Mouse (Mus musculus): Measurements from ENCODE around the gene Wdr46.

The Wdr46 gene

DNA sequence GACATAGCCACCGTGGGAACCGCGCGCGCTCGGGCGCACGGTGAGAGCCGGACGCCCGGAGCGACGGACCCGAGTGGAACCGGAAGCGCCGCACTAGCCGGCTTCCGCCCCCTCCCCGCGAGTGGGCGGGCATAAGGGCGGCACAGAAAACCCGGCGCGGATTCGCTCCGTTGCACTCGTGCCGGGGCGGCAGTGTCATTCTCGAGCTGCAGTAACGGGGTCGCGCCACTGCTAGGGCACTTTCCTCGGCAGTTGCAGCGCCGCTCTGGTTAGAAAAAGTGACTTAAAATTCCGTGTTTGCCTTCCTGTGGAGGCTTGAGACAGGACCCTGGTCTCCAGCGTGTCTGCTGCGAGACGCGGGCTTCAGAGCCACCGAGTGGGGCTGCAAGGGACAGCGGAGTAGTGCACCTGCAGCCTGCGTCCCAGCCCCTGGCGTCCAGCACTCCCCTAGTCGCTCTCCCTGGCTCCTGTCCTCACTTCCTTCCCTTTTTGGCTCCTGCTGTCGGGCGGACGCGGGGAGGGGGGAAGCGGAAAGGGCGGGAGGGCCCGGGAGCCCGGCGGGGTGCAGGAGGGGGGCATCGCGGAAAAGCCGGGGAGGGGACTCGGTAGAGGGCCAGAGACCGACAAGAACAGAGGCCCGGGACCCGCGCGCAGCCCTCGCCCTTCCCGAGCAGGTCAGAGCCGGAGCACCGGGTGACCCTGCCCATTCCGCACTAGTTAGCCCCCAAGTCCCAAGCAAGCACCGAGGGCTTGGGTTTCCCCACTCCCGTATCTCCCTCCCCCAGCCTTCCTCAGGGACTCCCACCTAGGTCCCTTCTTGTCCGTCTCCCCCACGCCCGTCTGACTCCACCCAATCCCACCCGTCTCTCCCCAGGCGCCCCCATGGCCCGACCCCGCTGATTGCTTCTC lies 10.8 kb upstream of the Wdr46 start, which contains the start of gene Rgl2:
Gene Rgl2 (plus strand): TSS at position 173 of the 909 bp plus-strand sequence.
- DNase-seq = peak; percentile 98

- peak; percentile 63 to 69 for DNase-seq
Observed at GRCm38 (mm10) chr17:33930280-33931158, 9.9 kb upstream of the Wdr46 start.

DNA sequence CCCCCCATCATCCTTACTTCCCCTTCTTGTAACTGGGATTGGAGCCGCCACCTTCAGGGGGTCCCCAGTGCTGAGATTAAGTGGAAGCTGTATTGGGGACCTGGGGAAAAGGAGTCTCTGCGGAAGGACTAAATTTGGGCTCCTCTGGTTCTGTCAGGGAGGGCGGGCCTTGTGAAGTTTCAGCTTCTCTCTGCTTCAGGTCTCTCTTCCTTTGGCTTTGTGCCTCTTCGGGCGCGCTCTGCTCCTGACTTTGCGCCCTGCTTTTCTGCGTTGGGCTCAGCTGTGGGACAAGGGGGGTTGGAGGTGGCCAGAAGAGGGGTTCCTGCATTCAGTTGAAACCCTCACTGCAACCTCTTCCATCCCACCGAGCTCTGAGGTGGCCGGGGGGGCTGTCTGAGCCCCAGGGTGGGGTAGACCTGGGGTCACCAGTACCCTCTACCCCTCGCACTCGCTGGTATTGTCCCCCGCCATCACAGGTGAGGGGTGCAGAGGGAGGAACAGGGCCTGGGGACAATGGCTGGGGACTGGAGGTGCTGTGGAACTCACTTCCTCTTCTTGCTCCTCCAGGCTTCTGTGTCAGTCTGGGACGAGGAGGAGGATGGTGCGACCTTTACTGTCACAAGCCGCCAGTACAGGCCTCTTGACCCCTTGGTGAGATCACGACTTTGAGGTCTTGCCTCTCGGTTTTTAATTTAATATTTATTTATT lies 9.1 kb upstream of the Wdr46 start:
- no peak for DNase-seq

GRCm38 (mm10) chr17:33931947-33932346 lies 8.5 kb upstream of the Wdr46 start:
- no peak for DNase-seq

DNA sequence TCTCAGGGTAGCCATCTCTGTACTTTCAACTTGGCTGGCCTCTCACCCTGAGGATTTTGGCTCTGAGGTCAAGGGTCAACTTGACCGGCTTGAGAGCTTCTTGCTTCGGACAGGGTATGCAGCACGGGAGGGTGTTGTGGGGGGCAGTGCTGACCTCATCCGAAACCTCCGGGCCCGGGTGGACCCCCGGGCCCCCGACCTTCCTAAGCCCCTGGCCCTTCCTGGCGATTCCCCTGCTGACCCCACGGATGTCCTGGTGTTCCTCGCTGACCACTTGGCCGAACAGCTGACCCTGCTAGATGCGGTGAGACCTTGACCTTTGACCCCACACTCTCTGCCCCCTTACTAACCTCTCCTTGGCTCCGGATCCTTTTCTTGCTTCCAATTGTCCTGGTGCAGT lies 8.0 kb upstream of the Wdr46 start:
- DNase-seq = no peak

DNA sequence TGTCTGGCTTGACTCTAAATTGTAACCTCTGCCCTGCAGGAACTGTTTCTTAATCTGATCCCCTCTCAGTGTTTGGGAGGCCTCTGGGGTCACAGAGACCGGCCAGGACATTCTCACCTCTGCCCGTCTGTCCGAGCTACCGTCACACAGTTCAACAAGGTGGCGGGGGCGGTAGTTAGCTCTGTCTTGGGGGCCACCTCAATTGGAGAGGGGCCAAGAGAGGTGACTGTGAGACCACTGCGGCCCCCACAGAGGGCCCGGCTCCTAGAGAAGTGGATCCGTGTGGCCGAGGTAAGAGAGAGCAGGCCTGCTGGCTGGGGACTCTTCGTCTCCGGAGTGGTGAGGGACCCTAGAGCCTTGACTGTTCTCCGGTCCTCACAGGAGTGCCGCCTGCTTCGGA lies 7.5 kb upstream of the Wdr46 start:
- no peak for DNase-seq

DNA sequence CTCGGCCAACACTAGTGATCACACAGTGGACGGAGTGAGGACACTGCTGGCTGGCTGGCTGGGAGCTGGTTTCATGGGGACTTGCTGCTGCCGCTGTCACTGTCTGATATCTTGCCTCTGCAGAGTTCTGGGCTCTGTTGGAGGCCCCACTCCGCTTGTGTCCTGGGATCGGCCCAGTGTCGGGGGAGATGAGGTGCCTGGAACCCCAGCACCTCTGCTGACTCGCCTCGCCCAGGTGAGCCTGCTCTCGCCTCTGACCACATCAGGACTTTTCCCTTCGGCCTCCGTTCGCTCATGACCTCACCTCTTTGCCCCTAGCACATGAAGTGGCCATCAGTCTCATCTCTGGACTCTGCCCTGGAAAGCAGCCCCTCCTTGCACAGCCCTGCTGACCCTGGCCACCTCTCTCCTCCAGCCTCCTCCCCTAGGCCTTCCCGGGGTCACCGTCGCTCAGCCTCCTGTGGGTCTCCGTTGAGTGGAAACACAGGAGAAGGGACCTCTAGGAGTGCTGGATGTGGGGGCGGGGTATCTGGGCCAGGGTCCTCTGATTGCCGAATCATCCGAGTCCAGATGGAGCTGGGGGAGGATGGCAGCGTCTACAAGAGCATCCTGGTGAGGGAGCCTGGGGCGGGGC lies 4.9 kb upstream of the Wdr46 start:
- no peak for DNase-seq

DNA sequence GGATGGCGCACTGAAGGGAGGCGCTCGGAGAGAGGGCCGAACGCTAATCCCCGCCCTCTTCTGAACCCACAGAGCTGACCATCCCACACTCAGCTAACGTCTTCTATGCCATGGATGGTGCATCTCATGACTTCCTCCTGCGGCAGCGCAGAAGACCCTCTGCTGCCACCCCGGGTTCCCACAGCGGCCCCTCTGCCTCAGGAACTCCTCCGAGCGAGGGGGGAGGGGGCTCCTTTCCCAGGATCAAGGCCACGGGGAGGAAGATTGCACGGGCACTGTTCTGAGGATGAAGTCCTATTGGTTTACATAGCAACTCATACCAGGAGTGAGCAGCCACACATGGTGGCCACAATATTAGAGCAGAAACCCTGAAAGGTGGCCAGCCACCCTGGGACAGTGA lies 3.5 kb upstream of the Wdr46 start:
- no peak for DNase-seq

- no peak for DNase-seq
Observed at GRCm38 (mm10) chr17:33938783-33939182, 1.7 kb upstream of the Wdr46 start.

GRCm38 (mm10) chr17:33940981-33941380 lies 521 bp downstream of the Wdr46 start:
- peak; percentile 25 to 41 for DNase-seq

- DNase-seq = no peak
Observed at GRCm38 (mm10) chr17:33941381-33941780, 921 bp downstream of the Wdr46 start.

DNA sequence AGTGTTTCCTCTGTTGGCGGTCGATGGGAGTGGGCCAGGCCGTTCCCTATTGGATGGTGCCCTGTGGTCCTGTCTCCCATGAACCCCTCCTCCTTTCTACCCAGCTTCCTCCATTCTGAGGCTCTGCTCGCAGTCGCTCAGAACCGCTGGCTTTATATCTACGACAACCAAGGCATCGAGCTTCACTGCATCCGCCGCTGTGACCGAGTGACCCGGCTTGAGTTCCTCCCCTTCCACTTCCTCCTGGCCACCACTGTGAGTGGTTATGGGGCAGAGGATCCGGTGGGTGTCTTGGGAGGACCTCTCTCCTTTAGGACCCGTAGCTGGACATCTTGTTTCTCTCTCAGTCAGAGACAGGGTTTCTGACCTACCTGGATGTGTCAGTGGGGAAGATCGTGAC lies 3.0 kb downstream of the Wdr46 start:
- DNase-seq = no peak

- DNase-seq = no peak
Observed at GRCm38 (mm10) chr17:33947430-33948089, 7.1 kb downstream of the Wdr46 start.

DNA sequence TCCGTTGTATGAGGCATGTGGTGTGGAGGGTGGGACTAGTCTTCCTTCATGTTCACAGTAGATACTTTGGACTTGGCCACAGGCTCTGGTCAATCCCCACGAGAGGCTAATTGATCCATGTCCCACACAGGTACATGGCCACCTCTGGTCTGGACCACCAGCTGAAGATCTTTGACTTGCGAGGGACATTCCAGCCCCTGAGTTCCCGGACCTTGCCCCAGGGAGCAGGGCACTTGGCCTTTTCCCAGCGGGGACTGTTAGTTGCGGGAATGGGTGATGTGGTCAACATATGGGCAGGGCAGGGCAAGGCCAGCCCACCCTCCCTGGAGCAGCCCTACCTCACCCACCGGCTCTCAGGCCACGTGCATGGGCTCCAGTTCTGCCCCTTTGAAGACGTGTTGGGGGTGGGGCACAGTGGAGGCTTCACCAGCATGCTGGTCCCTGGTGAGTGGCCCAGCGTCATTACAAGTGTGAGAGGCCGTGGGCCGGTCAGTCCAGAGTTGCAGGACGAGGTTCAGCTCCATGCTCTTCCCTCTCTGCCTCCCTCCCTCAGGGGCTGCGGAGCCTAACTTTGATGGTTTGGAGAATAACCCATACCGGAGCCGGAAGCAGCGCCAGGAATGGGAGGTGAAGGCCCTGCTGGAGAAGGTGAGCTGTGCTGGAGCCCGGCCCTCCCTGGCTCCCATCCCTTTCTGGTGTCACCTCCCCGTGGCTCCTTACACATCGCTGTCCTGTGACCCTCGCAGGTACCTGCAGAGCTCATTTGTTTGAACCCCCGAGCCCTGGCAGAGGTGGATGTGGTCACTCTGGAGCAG lies 7.8 kb downstream of the Wdr46 start:
- no peak for DNase-seq

DNA sequence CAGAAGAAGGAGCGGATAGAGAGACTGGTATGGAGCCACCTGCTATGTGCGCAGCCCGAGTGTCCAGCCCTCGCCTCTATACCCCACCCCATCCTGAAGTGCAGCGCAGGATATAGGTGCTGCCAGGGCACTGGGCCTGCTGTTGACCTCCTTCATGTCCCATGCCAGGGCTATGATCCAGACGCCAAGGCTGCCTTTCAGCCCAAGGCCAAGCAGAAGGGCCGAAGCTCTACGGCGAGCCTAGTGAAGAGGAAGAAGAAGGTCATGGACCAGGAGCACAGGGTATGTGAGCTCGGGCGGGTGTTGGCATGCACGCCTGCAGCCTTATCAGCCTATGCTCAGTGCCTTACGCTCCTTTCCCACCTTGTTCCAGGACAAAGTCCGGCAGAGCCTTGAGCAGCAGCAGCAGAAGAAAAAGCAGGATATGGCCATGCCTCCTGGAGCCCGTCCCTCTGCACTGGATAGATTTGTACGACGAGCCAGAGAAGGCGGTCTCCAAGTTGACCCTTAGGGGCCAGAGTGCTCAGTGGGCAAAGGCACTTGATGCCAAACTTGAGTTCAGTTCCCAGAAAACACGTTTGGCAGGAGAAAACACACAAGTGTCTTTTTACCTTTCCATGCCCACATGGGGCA lies 8.6 kb downstream of the Wdr46 start:
- no peak for DNase-seq

DNA sequence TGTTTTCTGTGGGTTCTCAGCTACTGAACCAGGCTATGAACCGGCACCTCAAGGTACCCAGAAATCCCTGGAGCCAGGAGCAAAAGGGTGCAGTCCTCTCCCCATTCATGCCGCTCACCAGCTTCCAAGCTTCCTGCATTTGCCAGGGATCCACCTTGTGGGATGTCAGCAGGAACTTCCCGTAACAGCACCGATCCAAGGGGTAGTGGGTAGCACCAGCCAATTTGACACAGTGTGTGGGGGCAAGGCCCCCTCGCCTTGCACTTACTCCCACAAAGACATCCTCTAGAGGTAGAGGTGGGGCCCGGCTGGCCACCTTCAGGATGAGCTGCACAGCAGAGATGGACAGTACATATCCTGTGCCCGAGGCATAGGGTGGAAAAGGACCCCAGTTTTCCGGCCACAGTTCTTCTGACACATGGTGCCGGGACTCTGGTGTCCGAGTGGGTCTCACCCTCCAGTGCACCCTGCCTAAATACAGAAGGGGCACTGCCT lies 9.7 kb downstream of the Wdr46 start:
- no peak for DNase-seq

DNA sequence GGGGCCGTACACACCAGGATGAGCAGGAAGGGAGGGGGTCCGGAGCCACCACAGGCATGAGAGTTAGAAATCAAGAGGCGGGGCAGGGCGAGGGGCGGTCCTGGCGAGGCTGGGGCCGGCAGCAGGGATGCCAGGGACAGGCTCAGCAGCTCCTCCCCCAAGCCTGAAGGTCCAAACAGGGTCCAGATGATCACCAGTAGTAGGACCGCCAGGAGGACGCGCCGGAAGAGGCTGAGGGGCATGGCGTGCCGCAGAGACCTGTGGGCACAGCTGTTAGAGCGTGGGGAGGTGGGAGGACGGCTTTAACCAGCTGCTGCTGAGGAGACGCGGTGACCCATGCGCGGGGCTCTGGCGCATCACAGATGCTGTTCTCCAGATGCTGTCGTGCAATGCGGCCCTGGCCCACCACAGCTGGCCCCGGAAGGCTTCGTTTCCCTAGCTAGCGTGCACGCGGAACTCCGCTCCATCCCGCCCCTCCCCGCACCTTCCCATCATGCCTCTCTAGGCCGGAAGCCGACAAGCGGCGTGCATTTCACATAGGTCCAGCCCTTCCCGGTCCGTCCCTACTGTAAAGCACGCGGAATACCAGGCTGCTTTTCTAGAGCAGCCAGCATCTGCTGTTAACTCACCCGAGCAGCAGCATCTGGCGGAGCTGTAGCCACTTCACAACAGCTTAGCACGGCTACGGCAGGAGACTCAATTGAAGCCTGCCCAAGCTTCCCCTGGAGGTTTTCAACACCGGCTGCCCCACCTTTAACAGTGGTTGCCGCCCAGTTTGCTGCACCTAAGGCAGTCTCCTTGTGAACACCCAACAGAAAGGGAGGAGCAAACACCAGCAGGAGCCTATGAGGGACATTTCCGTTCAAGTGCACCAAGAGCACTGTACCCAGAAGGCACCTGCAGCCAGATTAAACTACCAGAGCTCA lies 10.8 kb downstream of the Wdr46 start, which contains the start of gene B3galt4:
Gene B3galt4 (minus strand): TSS at position 468 of the 926 bp plus-strand sequence.
- peak; percentile 73 to 88 for DNase-seq

DNA sequence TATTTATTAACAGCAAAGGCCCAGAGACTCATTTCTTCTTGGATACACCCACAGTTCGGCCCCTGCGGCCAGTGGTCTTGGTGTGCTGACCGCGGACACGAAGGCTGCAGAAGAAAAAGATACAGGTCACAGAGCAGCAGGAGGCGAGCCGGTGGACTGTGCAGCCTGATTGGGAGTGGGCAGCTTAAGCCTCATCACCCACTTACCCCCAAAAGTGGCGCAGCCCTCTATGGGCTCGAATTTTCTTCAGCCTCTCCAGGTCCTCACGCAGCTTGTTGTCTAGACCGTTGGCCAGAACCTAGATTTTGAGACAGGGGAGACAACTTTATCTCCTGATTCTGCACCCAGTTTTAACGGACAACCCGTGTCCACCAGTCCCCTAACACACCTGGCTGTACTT lies 11.6 kb downstream of the Wdr46 start:
- peak in 1 of 2 experiments; percentile 3 for DNase-seq

DNA sequence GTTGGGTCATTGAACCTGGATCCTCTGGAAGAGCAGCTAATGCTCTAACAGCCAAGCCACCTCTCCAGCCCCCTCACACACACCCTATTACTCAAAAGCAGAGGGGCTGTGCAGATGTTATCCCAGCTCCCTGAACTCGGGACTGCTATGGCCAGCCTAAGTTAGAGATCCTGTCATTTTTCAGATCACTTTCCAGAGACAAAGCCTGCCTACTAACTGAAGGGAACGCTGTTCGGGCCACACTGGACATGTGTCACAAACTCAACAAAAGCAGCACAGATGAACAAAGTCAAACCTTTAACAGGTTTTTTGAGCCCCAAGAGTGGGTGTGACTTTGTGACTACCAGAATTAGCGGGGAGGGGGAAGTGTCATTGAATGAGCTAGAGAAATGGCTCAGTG lies 12.4 kb downstream of the Wdr46 start:
- DNase-seq = no peak

Measured in cerebellum, postnatal 25 days (tissue).